ENCODE assay signal across 22 mouse cellular contexts in the genomic region with DNA sequence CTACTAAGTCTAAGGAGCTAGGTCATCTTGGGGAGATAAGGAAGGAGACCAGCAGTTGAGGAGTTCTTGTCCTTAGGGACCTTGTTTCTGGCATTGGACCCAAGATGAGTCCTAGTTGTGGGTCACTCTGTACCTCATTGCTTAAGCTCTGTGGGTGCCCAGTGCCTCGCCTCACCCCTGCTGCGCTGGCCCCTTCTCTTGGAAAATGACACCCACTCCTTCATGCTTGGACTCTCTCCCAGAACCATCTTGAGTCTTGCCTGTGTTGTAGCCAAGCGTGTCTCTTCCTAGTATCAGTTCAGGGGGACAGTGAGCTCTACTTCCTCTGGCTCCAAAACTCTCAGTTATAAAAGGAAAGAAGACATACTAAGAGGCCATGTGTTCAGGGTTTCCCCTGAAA. TPM values are rescaled to one million over a fixed set of nuclear protein-coding genes. Genes with fewer than 3 reads are reported as not detected.
A peak's percentile ranks its signal among the peaks of the same experiment; 100 is the strongest.
DNase-seq lines count a peak whose midpoint lies in the region; ATAC-seq and TF ChIP-seq lines count a peak whose summit lies in the region.
"Had no signal": no experiment of that assay in that cellular context is flagged by ENCODE, and none has a peak within 500 bp of the region (broad histone marks: within the 10 kb centered on the region; RNA-seq: fewer than 3 reads in every experiment).

No protein-coding gene starts in this region.

- WGBS in kidney, adult 2 months: 86% methylated on average over 3 of the region's 3 CpGs

- TF ChIP-seq POLR2A in kidney, adult 2 months (IDR thresholded peaks at IDR 0.05; ENCODE audit: low read depth, low read length): no peak
- TF ChIP-seq POLR2A in bone marrow macrophage, adult 2 months (IDR thresholded peaks at IDR 0.05; ENCODE audit: borderline replicate concordance, low read depth, low read length): no peak

- H3K27ac ChIP-seq in kidney, adult 2 months (ENCODE audit: insufficient read depth, low read depth, low read length): peak overlapping the region; percentile 55; the same call in 1 of the 2 replicates
- peak overlapping the region; percentile 95 for H3K27ac ChIP-seq in bone marrow macrophage, adult 2 months (ENCODE audit: insufficient read depth, low read depth, low read length)
- H3K27ac ChIP-seq: heart, embryonic 13.5 days; liver, embryonic 13.5 days; midbrain, embryonic 15.5 days had no signal

- H3K4me3 ChIP-seq in kidney, adult 2 months (ENCODE audit: insufficient read depth, low read depth, low read length): no peak overlapping the region
- H3K4me3 ChIP-seq in bone marrow macrophage, adult 2 months (ENCODE audit: insufficient read depth, low read length): peak overlapping the region; percentile 2; the same call in 1 of the 2 replicates
- H3K4me3 ChIP-seq: heart, embryonic 13.5 days; liver, embryonic 13.5 days; megakaryocyte, embryonic 14.5 days; midbrain, embryonic 15.5 days had no signal

- no peaks in the 10 kb centered on the region for H3K36me3 ChIP-seq in kidney, adult 2 months (ENCODE audit: control insufficient read depth, insufficient read depth, low read length)
- H3K36me3 ChIP-seq: G1E; heart, embryonic 13.5 days; liver, embryonic 13.5 days; midbrain, embryonic 15.5 days had no signal

- TF ChIP-seq CTCF in kidney, adult 2 months (conservative IDR thresholded peaks at IDR 0.05; ENCODE audit: insufficient read depth, insufficient read length, low read depth, low read length): no peak
- TF ChIP-seq CTCF in bone marrow macrophage, adult 2 months (IDR thresholded peaks at IDR 0.05; ENCODE audit: low read depth, low read length): no peak

- no peaks in the 10 kb centered on the region for H3K27me3 ChIP-seq in kidney, adult 2 months (replicated peaks; ENCODE audit: control insufficient read depth, insufficient read depth, low read length)
- H3K27me3 ChIP-seq: heart, embryonic 13.5 days; midbrain, embryonic 15.5 days had no signal

- no peaks in the 10 kb centered on the region for H3K4me1 ChIP-seq in kidney, adult 2 months (ENCODE audit: control insufficient read depth, insufficient read depth, low read length)
- H3K4me1 ChIP-seq in bone marrow macrophage, adult 2 months (ENCODE audit: control insufficient read depth, insufficient read depth, low read length): peaks cover 42% of the 10 kb centered on the region
- H3K4me1 ChIP-seq: heart, embryonic 13.5 days; liver, embryonic 13.5 days; midbrain, embryonic 15.5 days had no signal

- DNase-seq in frontal cortex, postnatal 14 days (ENCODE audit: low spot score in 2 of 2): no peak
- no peak for DNase-seq in kidney, adult 2 months
- DNase-seq in kidney, adult 11 months: no peak
- no peak for DNase-seq in thymus, postnatal 10 days (ENCODE audit: low spot score in 2 of 2)
- no peak for DNase-seq in adrenal gland, postnatal 4 days (ENCODE audit: low spot score in 2 of 2)
- DNase-seq: cerebellum, adult 11 months; liver, embryonic 13.5 days; thymus, postnatal 25 days had no signal

- ATAC-seq in frontal cortex, adult (ENCODE audit: low TSS enrichment): peak; percentile 74; the same call in 1 of the 2 replicates
- ATAC-seq in granulocyte monocyte progenitor cell, adult 5-6 weeks (replicated peaks; ENCODE audit: poor library complexity, severe bottlenecking): 0 out of 2 replicates have a peak, but pooled peaks have one; percentile 22
- ATAC-seq: CD4-positive, CD25-positive, alpha-beta regulatory T cell, adult 4 months; forebrain, embryonic 16.5 days; midbrain, embryonic 15.5 days had no signal

RNA-seq across cellular contexts. Expression of a gene that starts 15.9 kb away (rescaled TPM):
- 0.31 TPM in 1 of 2 replicates, not detected in the other for polyA plus RNA-seq in kidney, adult 2 months (2012; rRNA removed)
- polyA plus RNA-seq in bone marrow macrophage, adult 2 months (2012; ENCODE audit: insufficient read depth, insufficient read length, missing spikeins): 4.3 TPM in 2 replicates
- total RNA-seq in granulocyte monocyte progenitor cell, adult 5-6 weeks (2014; fragmentation: Nextera tagmentation): not detected in 2 replicates
- total RNA-seq in granulocyte monocyte progenitor cell, adult 5-6 weeks (2017): not detected in 2 replicates
- 1 to 10 TPM; 1.3 TPM for total RNA-seq in adrenal gland, postnatal 4 days (2021)
- total RNA-seq: G1E; hematopoietic stem cell, adult 5-6 weeks; layer of hippocampus, adult 18-20 months; neutrophil, adult 5-6 weeks had no signal
- polyA plus RNA-seq: embryonic facial prominence, embryonic 11.5 days; G1E had no signal

RNA-seq across cellular contexts. Expression of a gene that starts 25.3 kb away (rescaled TPM):
- 0.15 TPM in 1 of 2 replicates, not detected in the other for polyA plus RNA-seq in kidney, adult 2 months (2012; rRNA removed)
- polyA plus RNA-seq in bone marrow macrophage, adult 2 months (2012; ENCODE audit: insufficient read depth, insufficient read length, missing spikeins): not detected in 2 replicates
- total RNA-seq in granulocyte monocyte progenitor cell, adult 5-6 weeks (2014; fragmentation: Nextera tagmentation): not detected in 2 replicates
- total RNA-seq in granulocyte monocyte progenitor cell, adult 5-6 weeks (2017): not detected in 2 replicates
- total RNA-seq in adrenal gland, postnatal 4 days (2021): under 1 TPM; 0.51 to 0.64 TPM
- total RNA-seq: G1E; hematopoietic stem cell, adult 5-6 weeks; layer of hippocampus, adult 18-20 months; neutrophil, adult 5-6 weeks had no signal
- polyA plus RNA-seq: CD4-positive, CD25-positive, alpha-beta regulatory T cell, adult 4 months; forebrain, embryonic 16.5 days; G1E; heart, embryonic 13.5 days; midbrain, embryonic 15.5 days had no signal

RNA-seq across cellular contexts. Expression of a gene that starts 29.4 kb away (rescaled TPM):
- polyA plus RNA-seq in kidney, adult 2 months (2012; rRNA removed): 99.3 and 103 TPM in 2 replicates
- 434 and 456 TPM in 2 replicates for polyA plus RNA-seq in bone marrow macrophage, adult 2 months (2012; ENCODE audit: insufficient read depth, insufficient read length, missing spikeins)
- not detected in 2 replicates for total RNA-seq in granulocyte monocyte progenitor cell, adult 5-6 weeks (2014; fragmentation: Nextera tagmentation)
- 0.22 TPM in 1 of 2 replicates, not detected in the other for total RNA-seq in granulocyte monocyte progenitor cell, adult 5-6 weeks (2017)
- total RNA-seq in adrenal gland, postnatal 4 days (2021): 1 to 10 TPM; 5.8 to 7.4 TPM
- total RNA-seq: G1E; hematopoietic stem cell, adult 5-6 weeks; neutrophil, adult 5-6 weeks had no signal
- polyA plus RNA-seq: G1E had no signal

RNA-seq across cellular contexts. Expression of a gene that starts 29.9 kb away (rescaled TPM):
- polyA plus RNA-seq in kidney, adult 2 months (2012; rRNA removed): 2.8 and 3.3 TPM in 2 replicates
- not detected in 2 replicates for polyA plus RNA-seq in bone marrow macrophage, adult 2 months (2012; ENCODE audit: insufficient read depth, insufficient read length, missing spikeins)
- total RNA-seq in granulocyte monocyte progenitor cell, adult 5-6 weeks (2014; fragmentation: Nextera tagmentation): not detected in 2 replicates
- total RNA-seq in granulocyte monocyte progenitor cell, adult 5-6 weeks (2017): not detected in 2 replicates
- 1 to 10 TPM in 1 of 2 experiments, not detected in 1; 5.0 TPM for total RNA-seq in adrenal gland, postnatal 4 days (2021)
- total RNA-seq: G1E; hematopoietic stem cell, adult 5-6 weeks; layer of hippocampus, adult 18-20 months; left cerebral cortex, adult 8-10 months; neutrophil, adult 5-6 weeks had no signal
- polyA plus RNA-seq: CD4-positive, CD25-positive, alpha-beta regulatory T cell, adult 4 months; embryonic facial prominence, embryonic 11.5 days; G1E had no signal

RNA-seq across cellular contexts. Expression of a gene that starts 29.9 kb away (rescaled TPM):
- polyA plus RNA-seq in kidney, adult 2 months (2012; rRNA removed): 11.6 and 12.4 TPM in 2 replicates
- 21.7 and 23.7 TPM in 2 replicates for polyA plus RNA-seq in bone marrow macrophage, adult 2 months (2012; ENCODE audit: insufficient read depth, insufficient read length, missing spikeins)
- total RNA-seq in granulocyte monocyte progenitor cell, adult 5-6 weeks (2014; fragmentation: Nextera tagmentation): not detected in 2 replicates
- total RNA-seq in granulocyte monocyte progenitor cell, adult 5-6 weeks (2017): not detected in 2 replicates
- 1 to 10 TPM; 2.2 to 2.3 TPM for total RNA-seq in adrenal gland, postnatal 4 days (2021)
- polyA plus RNA-seq: CD4-positive, CD25-positive, alpha-beta regulatory T cell, adult 4 months; G1E had no signal

Comparison
In these comparisons a context has a peak if more than half of its experiments do, and no peak if none do; other contexts are left out.
1. RNA of a gene that starts 29.4 kb away (total RNA-seq): 5.8 to 7.4 TPM in adrenal gland, postnatal 4 days; 0.22 TPM in granulocyte monocyte progenitor cell, adult 5-6 weeks; every median in the first group is over 4 times any median in the second.